Mouse (Mus musculus): ENCODE results near the gene Csnk1g1. TPM values are rescaled to one million over a fixed set of nuclear protein-coding genes. Genes with fewer than 3 reads are reported as not detected.

Gene Csnk1g1
- polyA plus RNA-seq, 1 experiment from 2014 or later, result 19.3 TPM

GRCm38 (mm10) chr9:66060986-66061385 is 152.3 kb downstream of the Csnk1g1 start:
- 54% methylated on average over 4 of the region's 4 CpGs for WGBS
- peak; percentile 11 for DNase-seq (ENCODE audit: low spot score)
- Histone ChIP-seq H3K9me3 (no peaks in the 10 kb centered on the region), H3K27me3 (ENCODE audit: insufficient read depth, poor library complexity, severe bottlenecking) (no peaks in the 10 kb centered on the region), H3K36me3 (peaks cover 37% of the 10 kb centered on the region), H3K4me1 (replicated peaks) (peaks cover 22% of the 10 kb centered on the region), H3K27ac (peak overlapping the region; percentile 94), H3K4me3 (peak overlapping the region; percentile 77)

GRCm38 (mm10) chr9:66061656-66062055 is 152.9 kb downstream of the Csnk1g1 start:
- 93% methylated on average over 3 of the region's 3 CpGs for WGBS
- no peaks in the 10 kb centered on the region for H3K9me3 ChIP-seq
- H3K27ac ChIP-seq, result peak overlapping the region; percentile 94; the same call in 1 of the 2 replicates
- no peak for DNase-seq (ENCODE audit: low spot score)
- peaks cover 44% of the 10 kb centered on the region for H3K36me3 ChIP-seq
- H3K4me1 ChIP-seq (replicated peaks), result peaks cover 22% of the 10 kb centered on the region
- H3K27me3 ChIP-seq (ENCODE audit: insufficient read depth, poor library complexity, severe bottlenecking), result peaks cover 3% of the 10 kb centered on the region; the same call in 1 of the 2 replicates
- H3K4me3 ChIP-seq, result peak overlapping the region; percentile 77

DNA sequence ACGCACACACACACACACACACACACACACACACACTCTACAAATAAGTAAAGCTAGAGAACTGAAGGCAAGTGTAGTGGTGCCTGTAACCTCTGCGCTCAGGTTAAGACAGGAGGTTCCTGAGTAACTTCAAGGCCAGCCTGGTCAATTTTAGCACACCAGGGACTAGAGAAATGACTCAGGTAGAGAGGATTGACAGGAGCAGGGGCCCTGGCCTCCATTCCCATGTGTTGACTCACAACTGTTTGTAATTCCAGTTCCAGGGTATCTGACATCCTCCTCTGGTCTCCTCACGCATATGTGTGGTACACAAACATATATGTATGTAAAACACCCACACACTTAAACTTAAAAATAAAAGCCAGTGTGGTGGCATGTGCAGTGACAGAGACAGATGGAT is 154.7 kb downstream of the Csnk1g1 start:
- peaks cover 56% of the 10 kb centered on the region for H3K36me3 ChIP-seq
- no peaks in the 10 kb centered on the region for H3K9me3 ChIP-seq
- peaks cover 31% of the 10 kb centered on the region for H3K4me1 ChIP-seq (replicated peaks)
- H3K27me3 ChIP-seq (ENCODE audit: insufficient read depth, poor library complexity, severe bottlenecking), result peaks cover 21% of the 10 kb centered on the region
- 97% methylated on average over 3 of the region's 3 CpGs for WGBS
- DNase-seq (ENCODE audit: low spot score), result no peak
- H3K27ac ChIP-seq, result no peak overlapping the region
- no peak overlapping the region for H3K4me3 ChIP-seq

GRCm38 (mm10) chr9:66064316-66064715 is 155.6 kb downstream of the Csnk1g1 start:
- Histone ChIP-seq H3K4me3 (no peak overlapping the region), H3K27me3 (ENCODE audit: insufficient read depth, poor library complexity, severe bottlenecking) (peaks cover 30% of the 10 kb centered on the region), H3K27ac (no peak overlapping the region), H3K36me3 (peaks cover 56% of the 10 kb centered on the region), H3K9me3 (no peaks in the 10 kb centered on the region), H3K4me1 (replicated peaks) (peaks cover 31% of the 10 kb centered on the region)
- 95% methylated on average over 11 of the region's 11 CpGs for WGBS
- DNase-seq (ENCODE audit: low spot score), result no peak

- H3K9me3 ChIP-seq, result no peaks in the 10 kb centered on the region
- DNase-seq (ENCODE audit: low spot score), result no peak
- peaks cover 24% of the 10 kb centered on the region for H3K4me1 ChIP-seq (replicated peaks)
- WGBS, result 87% methylated on average over 3 of the region's 3 CpGs
- no peak overlapping the region for H3K4me3 ChIP-seq
- peaks cover 56% of the 10 kb centered on the region for H3K36me3 ChIP-seq
- no peak overlapping the region for H3K27ac ChIP-seq
- H3K27me3 ChIP-seq (ENCODE audit: insufficient read depth, poor library complexity, severe bottlenecking), result peaks cover 44% of the 10 kb centered on the region
Observed at GRCm38 (mm10) chr9:66066791-66067190, 158.1 kb downstream of the Csnk1g1 start.

DNA sequence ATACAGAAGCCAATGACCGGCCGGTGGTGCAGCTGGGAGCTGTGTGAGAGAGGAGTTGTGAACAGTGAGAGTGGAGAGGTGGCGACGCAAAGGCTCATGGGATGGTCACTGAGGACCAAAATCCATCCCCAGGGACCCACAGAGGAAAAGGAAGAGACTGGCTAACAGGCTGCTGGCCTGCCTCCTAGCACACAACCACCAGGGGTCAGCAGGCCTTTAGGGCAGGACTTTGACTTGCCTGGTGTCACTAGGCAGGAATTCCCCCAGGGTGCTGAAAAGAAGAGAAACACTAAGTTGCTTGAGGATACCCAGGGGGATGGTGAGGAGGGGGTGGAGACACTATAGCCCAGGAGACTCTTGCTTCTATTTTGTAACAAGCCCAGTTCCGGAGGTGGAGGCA is 158.8 kb downstream of the Csnk1g1 start:
- Histone ChIP-seq H3K4me3 (no peak overlapping the region), H3K27ac (no peak overlapping the region), H3K27me3 (ENCODE audit: insufficient read depth, poor library complexity, severe bottlenecking) (peaks cover 44% of the 10 kb centered on the region), H3K4me1 (replicated peaks) (peaks cover 24% of the 10 kb centered on the region), H3K9me3 (no peaks in the 10 kb centered on the region), H3K36me3 (peaks cover 52% of the 10 kb centered on the region)
- WGBS, result 13% methylated on average over 5 of the region's 5 CpGs
- DNase-seq (ENCODE audit: low spot score), result peak; percentile 53

DNA sequence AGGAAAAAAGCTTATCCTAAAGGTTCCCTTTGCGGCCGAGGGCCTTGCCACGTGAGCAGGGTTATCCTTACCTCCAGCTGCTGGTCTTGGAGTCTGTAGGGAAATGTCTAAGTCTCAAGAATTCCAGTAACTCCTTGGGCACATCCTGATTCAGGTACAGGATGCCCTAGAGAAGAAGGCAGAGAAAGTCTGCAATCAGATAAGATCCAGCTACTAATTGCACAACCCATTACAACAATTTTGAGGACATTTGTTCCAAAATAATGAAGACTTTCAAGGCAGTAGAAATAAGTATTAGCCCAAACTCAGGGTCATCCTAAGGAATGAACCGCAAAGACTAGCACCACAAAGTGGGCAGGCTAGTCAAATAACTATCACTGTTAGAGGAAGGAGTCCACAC is 159.3 kb downstream of the Csnk1g1 start:
- no peaks in the 10 kb centered on the region for H3K9me3 ChIP-seq
- peaks cover 46% of the 10 kb centered on the region for H3K36me3 ChIP-seq
- H3K4me1 ChIP-seq (replicated peaks), result peaks cover 24% of the 10 kb centered on the region
- H3K4me3 ChIP-seq, result no peak overlapping the region
- 53% methylated on average over 4 of the region's 4 CpGs for WGBS
- H3K27ac ChIP-seq, result no peak overlapping the region
- H3K27me3 ChIP-seq (ENCODE audit: insufficient read depth, poor library complexity, severe bottlenecking), result peaks cover 44% of the 10 kb centered on the region
- no peak for DNase-seq (ENCODE audit: low spot score)

DNA sequence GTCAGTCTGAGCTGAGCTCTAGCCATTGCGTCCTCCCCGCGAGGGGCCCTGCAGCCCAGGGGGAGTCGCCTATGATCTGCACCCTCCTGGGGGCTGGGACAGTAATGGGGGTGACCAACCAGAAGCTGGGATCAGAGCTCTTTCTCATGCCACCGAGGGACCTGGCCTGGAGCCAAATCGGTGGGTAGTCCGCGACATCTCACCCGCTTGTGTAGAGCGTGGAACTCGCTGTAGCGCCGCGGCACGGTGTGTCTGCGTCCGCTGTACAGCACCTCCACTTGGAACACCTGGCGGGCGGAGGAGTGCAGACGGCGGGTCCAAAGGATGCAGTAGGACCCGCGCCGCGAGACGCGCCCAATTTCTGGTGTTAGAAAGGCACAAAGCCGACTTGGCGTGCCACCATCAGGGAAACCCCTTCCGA is 160.3 kb downstream of the Csnk1g1 start:
- WGBS, result 2% methylated on average over 30 of the region's 30 CpGs
- peaks cover 37% of the 10 kb centered on the region for H3K36me3 ChIP-seq
- peaks cover 44% of the 10 kb centered on the region for H3K27me3 ChIP-seq (ENCODE audit: insufficient read depth, poor library complexity, severe bottlenecking)
- peak overlapping the region; percentile 76 for H3K27ac ChIP-seq
- peaks cover 24% of the 10 kb centered on the region for H3K4me1 ChIP-seq (replicated peaks)
- H3K4me3 ChIP-seq, result peak overlapping the region; percentile 67
- no peaks in the 10 kb centered on the region; the same call in 1 of the 2 replicates for H3K9me3 ChIP-seq
- peak; percentile 31 for DNase-seq (ENCODE audit: low spot score)

GRCm38 (mm10) chr9:66069583-66069982 is 160.9 kb downstream of the Csnk1g1 start, which contains the start of gene Snx22:
Gene Snx22 (minus strand): TSS chr9:66069719.
- WGBS, result under 1% methylated on average over 22 of the region's 22 CpGs
- DNase-seq (ENCODE audit: low spot score), result peak; percentile 81
- Histone ChIP-seq H3K36me3 (peaks cover 31% of the 10 kb centered on the region), H3K9me3 (peaks cover 5% of the 10 kb centered on the region), H3K27me3 (ENCODE audit: insufficient read depth, poor library complexity, severe bottlenecking) (peaks cover 44% of the 10 kb centered on the region), H3K4me3 (peak within 1 kb of the TSS; percentile 67), H3K27ac (peak within 1 kb of the TSS; percentile 76), H3K4me1 (replicated peaks) (peaks cover 24% of the 10 kb centered on the region)

DNA sequence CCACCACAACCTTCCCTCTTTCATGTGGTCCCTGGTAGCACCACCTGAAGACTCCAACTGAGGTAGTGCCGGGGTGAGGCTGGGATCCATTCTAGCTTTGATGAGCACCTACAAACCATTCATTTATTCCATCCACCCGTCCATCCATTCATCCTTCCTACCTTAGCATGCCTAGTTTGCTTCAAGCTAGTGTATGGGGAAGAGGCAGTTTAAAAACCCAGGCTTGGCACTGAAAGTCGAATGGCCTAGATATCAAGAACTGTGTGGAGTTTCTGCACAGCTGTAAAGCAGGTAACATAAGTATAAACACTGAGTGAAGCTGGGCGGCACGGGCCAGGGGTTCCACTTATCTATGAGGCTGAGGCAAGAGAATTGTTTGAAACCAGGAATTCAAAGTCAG is 161.4 kb downstream of the Csnk1g1 start:
- 84% methylated on average over 5 of the region's 5 CpGs for WGBS
- Histone ChIP-seq H3K9me3 (peaks cover 5% of the 10 kb centered on the region), H3K4me3 (no peak overlapping the region), H3K27me3 (ENCODE audit: insufficient read depth, poor library complexity, severe bottlenecking) (peaks cover 44% of the 10 kb centered on the region), H3K4me1 (replicated peaks) (peaks cover 24% of the 10 kb centered on the region), H3K36me3 (peaks cover 27% of the 10 kb centered on the region), H3K27ac (0 out of 2 replicates have a peak overlapping the region, but pooled peaks have one; percentile 10)
- DNase-seq (ENCODE audit: low spot score), result no peak

GRCm38 (mm10) chr9:66072754-66073153 is 164.0 kb downstream of the Csnk1g1 start:
- Histone ChIP-seq H3K9me3 (peaks cover 5% of the 10 kb centered on the region), H3K36me3 (0 out of 2 replicates have a peak, but pooled peaks cover 1% of the 10 kb centered on the region), H3K27ac (no peak overlapping the region), H3K27me3 (ENCODE audit: insufficient read depth, poor library complexity, severe bottlenecking) (peaks cover 30% of the 10 kb centered on the region), H3K4me1 (replicated peaks) (peaks cover 15% of the 10 kb centered on the region), H3K4me3 (no peak overlapping the region)
- no peak for DNase-seq (ENCODE audit: low spot score)
- WGBS, result 86% methylated on average over 7 of the region's 7 CpGs

- DNase-seq (ENCODE audit: low spot score), result no peak
- peak overlapping the region; percentile 14; the same call in 1 of the 2 replicates for H3K4me3 ChIP-seq
- WGBS, result 69% methylated on average over 3 of the region's 3 CpGs
- H3K27ac ChIP-seq, result peak overlapping the region; percentile 69
- no peaks in the 10 kb centered on the region; the same call in 1 of the 2 replicates for H3K27me3 ChIP-seq (ENCODE audit: insufficient read depth, poor library complexity, severe bottlenecking)
- H3K9me3 ChIP-seq, result peaks cover 5% of the 10 kb centered on the region
- peaks cover 8% of the 10 kb centered on the region for H3K4me1 ChIP-seq (replicated peaks)
- no peaks in the 10 kb centered on the region for H3K36me3 ChIP-seq
Observed at GRCm38 (mm10) chr9:66078072-66078471, 169.3 kb downstream of the Csnk1g1 start.

DNA sequence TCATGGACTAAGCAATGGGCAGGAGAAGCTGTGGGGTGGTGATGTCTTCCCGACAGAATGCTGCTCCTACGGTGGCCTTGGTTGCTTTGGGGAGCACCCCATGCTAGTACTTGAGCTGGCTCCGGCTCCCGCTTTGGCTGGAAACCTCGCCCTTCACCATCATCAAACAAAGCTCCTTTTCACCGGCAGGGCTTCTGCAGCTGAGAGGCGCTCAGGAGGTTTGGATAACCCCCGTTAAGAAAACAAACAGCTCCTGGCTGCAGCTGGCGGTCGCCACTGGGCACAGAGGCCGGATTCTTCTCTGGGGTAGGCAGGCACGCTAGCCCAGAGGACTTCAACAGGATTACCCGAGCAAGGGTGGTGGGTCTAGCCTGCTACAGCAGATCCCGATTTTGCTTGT is 169.8 kb downstream of the Csnk1g1 start:
- Histone ChIP-seq H3K27me3 (ENCODE audit: insufficient read depth, poor library complexity, severe bottlenecking) (no peaks in the 10 kb centered on the region), H3K9me3 (peaks cover 5% of the 10 kb centered on the region), H3K4me1 (replicated peaks) (peaks cover 8% of the 10 kb centered on the region), H3K36me3 (no peaks in the 10 kb centered on the region), H3K4me3 (peak overlapping the region; percentile 14; the same call in 1 of the 2 replicates), H3K27ac (peak overlapping the region; percentile 69)
- WGBS, result 12% methylated on average over 14 of the region's 14 CpGs
- peak; percentile 57 for DNase-seq (ENCODE audit: low spot score)
